ENCODE assay signal across 16 mouse cellular contexts in the genomic region with DNA sequence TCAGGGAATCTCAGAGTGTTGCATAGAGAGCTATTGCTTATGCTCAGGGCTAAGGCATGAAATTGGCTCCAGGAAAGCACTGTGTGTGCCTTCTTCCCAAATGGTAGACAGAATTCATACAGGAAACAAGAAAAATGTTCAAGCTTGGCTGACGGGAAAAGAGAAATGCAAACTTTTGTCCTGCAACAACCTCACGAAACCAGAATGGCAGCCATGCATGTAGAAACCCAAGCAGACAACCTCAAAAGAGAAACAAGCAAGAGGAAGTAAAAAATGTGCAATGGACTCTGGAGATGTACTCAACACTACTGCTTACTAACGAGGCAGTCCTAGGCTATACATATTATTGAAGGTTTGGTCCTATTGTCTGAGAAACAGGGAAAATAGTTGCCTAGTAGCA.
"Had no signal": no experiment of that assay in that cellular context is flagged by ENCODE, and none has a peak within 500 bp of the region (broad histone marks: within the 10 kb centered on the region; RNA-seq: fewer than 3 reads in every experiment).

No protein-coding gene starts in this region.

- H3K9ac ChIP-seq: neural tube, embryonic 13.5 days; neural tube, embryonic 15.5 days; stomach, embryonic 15.5 days had no signal

- DNase-seq: retina, postnatal 1 day; right cerebral cortex, adult 18-20 months; right cerebral cortex, postnatal 14 days; right cerebral cortex, postnatal 25 days; right cerebral cortex, postnatal 4 days; spleen, adult 18-20 months; thymus, adult 18-20 months; thymus, adult 2 months; thymus, postnatal 14 days; thymus, postnatal 25 days; thymus, postnatal 36 days; thymus, postnatal 4 days had no signal

- H3K9me3 ChIP-seq: neural tube, embryonic 13.5 days; neural tube, embryonic 15.5 days; stomach, embryonic 15.5 days had no signal

- H3K27me3 ChIP-seq: neural tube, embryonic 13.5 days; neural tube, embryonic 15.5 days; stomach, embryonic 15.5 days had no signal

- H3K4me2 ChIP-seq: neural tube, embryonic 13.5 days; neural tube, embryonic 15.5 days; stomach, embryonic 15.5 days had no signal

- H3K36me3 ChIP-seq: neural tube, embryonic 13.5 days; neural tube, embryonic 15.5 days; stomach, embryonic 15.5 days had no signal

- H3K27ac ChIP-seq: neural tube, embryonic 13.5 days; neural tube, embryonic 15.5 days; stomach, embryonic 15.5 days; stomach, postnatal 0 days had no signal

- H3K4me1 ChIP-seq: neural tube, embryonic 13.5 days; neural tube, embryonic 15.5 days; stomach, embryonic 15.5 days had no signal

- H3K4me3 ChIP-seq: neural tube, embryonic 13.5 days; neural tube, embryonic 15.5 days; stomach, embryonic 15.5 days had no signal
